Mouse (Mus musculus) E14TG2a.4 (cell line): ENCODE measurements around the gene Tomm7.
"Not testable (repeated sequence)": the region's sequence is repeated elsewhere in the genome, so short reads cannot be mapped to it uniquely, and the experiment has no call there.

Experiments
- H3K27me3 ChIP-seq: 2 replicates; pipeline ENCODE4 v1.6.1; 2014; ENCODE audit warnings: low read length, control low read depth; ENCODE audit not compliant: insufficient read depth
- H3K36me3 ChIP-seq: 2 replicates; pipeline ENCODE4 v1.6.1; 2014; ENCODE audit warnings: low read length, control low read depth; ENCODE audit not compliant: insufficient read depth
- H3K4me1 ChIP-seq: replicated peaks from 2 replicates; pipeline ENCODE4 v1.6.1; 2014; ENCODE audit warnings: low read depth, low read length, control low read depth
- H3K4me3 ChIP-seq: replicated peaks from 2 replicates; pipeline ENCODE4 v1.5.1; 2014; ENCODE audit warnings: mild to moderate bottlenecking, low read length
- H3K9me3 ChIP-seq: 2 replicates; pipeline ENCODE4 v1.6.1; 2014; ENCODE audit warnings: low read length, control low read depth
- CTCF ChIP-seq: conservative IDR thresholded peaks from 2 replicates; pipeline ENCODE4 v1.5.1; 2014; ENCODE audit warnings: low read length
- NANOG ChIP-seq: IDR thresholded peaks from 2 replicates; pipeline ENCODE4 v1.6.1; 2014; ENCODE audit warnings: borderline replicate concordance, low read length, mixed read lengths
- POU5F1 ChIP-seq: IDR thresholded peaks from 2 replicates; pipeline ENCODE4 v1.6.1; 2014; ENCODE audit warnings: low read length, borderline replicate concordance

The Tomm7 gene

DNA sequence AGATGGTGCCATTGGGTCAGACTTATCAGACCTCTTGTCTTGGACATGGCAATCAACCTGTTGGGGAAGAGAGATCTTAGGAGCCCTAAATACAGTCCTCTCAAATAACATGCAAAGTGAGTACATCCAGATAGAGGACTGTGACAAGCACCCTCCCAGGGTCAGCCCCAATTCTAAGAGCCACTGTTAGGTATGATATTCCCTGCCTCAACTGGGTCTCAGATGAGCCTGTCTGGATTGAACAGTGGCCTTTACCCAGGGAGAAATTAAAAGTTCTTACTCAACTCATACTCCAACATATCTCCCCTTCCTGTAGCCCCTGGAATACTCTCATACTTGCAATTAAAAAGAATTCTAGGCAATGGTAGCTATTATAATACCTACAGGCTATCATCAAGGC is 13.2 kb upstream of the Tomm7 start:
- H3K9me3 ChIP-seq, result no peaks in the 10 kb centered on the region
- H3K27me3 ChIP-seq, result no peaks in the 10 kb centered on the region
- TF ChIP-seq POU5F1, result no peak
- no peak for TF ChIP-seq CTCF
- TF ChIP-seq NANOG, result no peak
- peaks cover 42% of the 10 kb centered on the region for H3K4me1 ChIP-seq
- H3K4me3 ChIP-seq, result no peak overlapping the region
- H3K36me3 ChIP-seq, result peaks cover 46% of the 10 kb centered on the region

GRCm38 (mm10) chr5:23856164-23856563 is 12.2 kb upstream of the Tomm7 start:
- no peaks in the 10 kb centered on the region for H3K27me3 ChIP-seq
- H3K36me3 ChIP-seq, result peaks cover 49% of the 10 kb centered on the region
- no peak overlapping the region for H3K4me3 ChIP-seq
- no peak for TF ChIP-seq POU5F1
- TF ChIP-seq NANOG, result no peak
- TF ChIP-seq CTCF, result no peak
- no peaks in the 10 kb centered on the region for H3K9me3 ChIP-seq
- H3K4me1 ChIP-seq, result peaks cover 44% of the 10 kb centered on the region

GRCm38 (mm10) chr5:23855484-23855883 is 11.5 kb upstream of the Tomm7 start:
- TF ChIP-seq NANOG (no peak), POU5F1 (no peak), CTCF (no peak)
- Histone ChIP-seq H3K9me3 (no peaks in the 10 kb centered on the region), H3K27me3 (no peaks in the 10 kb centered on the region)

GRCm38 (mm10) chr5:23852916-23853315 is 9.0 kb upstream of the Tomm7 start:
- peaks cover 30% of the 10 kb centered on the region for H3K4me1 ChIP-seq
- H3K4me3 ChIP-seq, result peak overlapping the region; percentile 72
- peaks cover 49% of the 10 kb centered on the region for H3K36me3 ChIP-seq
- not testable (repeated sequence) for H3K9me3 ChIP-seq, H3K27me3 ChIP-seq
- TF ChIP-seq CTCF, result peak; percentile 41

More at GRCm38 (mm10) chr5:23855484-23855883, 11.5 kb upstream of the Tomm7 start:
- Histone ChIP-seq H3K4me3 (no peak overlapping the region), H3K4me1 (peaks cover 44% of the 10 kb centered on the region), H3K36me3 (peaks cover 49% of the 10 kb centered on the region)

GRCm38 (mm10) chr5:23851160-23851555 is 7.2 kb upstream of the Tomm7 start:
- H3K27me3 ChIP-seq, result not testable (repeated sequence)
- peaks cover 15% of the 10 kb centered on the region; the same call in 1 of the 2 replicates for H3K9me3 ChIP-seq

GRCm38 (mm10) chr5:23850345-23851159 is 6.6 kb upstream of the Tomm7 start:
- H3K4me1 ChIP-seq, result peaks cover 23% of the 10 kb centered on the region
- TF ChIP-seq NANOG (no peak), POU5F1 (no peak), CTCF (no peak)
- H3K9me3 ChIP-seq, result peaks cover 15% of the 10 kb centered on the region; the same call in 1 of the 2 replicates
- peaks cover 35% of the 10 kb centered on the region for H3K36me3 ChIP-seq
- no peaks in the 10 kb centered on the region for H3K27me3 ChIP-seq
- peak overlapping the region; percentile 85 for H3K4me3 ChIP-seq

More at GRCm38 (mm10) chr5:23851160-23851555, 7.2 kb upstream of the Tomm7 start:
- peak overlapping the region; percentile 85 for H3K4me3 ChIP-seq
- H3K36me3 ChIP-seq, result peaks cover 41% of the 10 kb centered on the region
- H3K4me1 ChIP-seq, result peaks cover 29% of the 10 kb centered on the region

- peaks cover 21% of the 10 kb centered on the region for H3K36me3 ChIP-seq
- no peaks in the 10 kb centered on the region for H3K27me3 ChIP-seq
- peaks cover 15% of the 10 kb centered on the region; the same call in 1 of the 2 replicates for H3K9me3 ChIP-seq
- H3K4me3 ChIP-seq, result no peak overlapping the region
- TF ChIP-seq POU5F1 (no peak), CTCF (no peak), NANOG (no peak)
- H3K4me1 ChIP-seq, result peaks cover 19% of the 10 kb centered on the region
These were observed 1.2 kb upstream of the Tomm7 start for GRCm38 (mm10) chr5:23845141-23845540.

GRCm38 (mm10) chr5:23844531-23844841 is 525 bp upstream of the Tomm7 start:
- Histone ChIP-seq H3K27me3 (no peaks in the 10 kb centered on the region), H3K36me3 (peaks cover 26% of the 10 kb centered on the region), H3K4me3 (peak overlapping the region; percentile 97), H3K9me3 (peaks cover 15% of the 10 kb centered on the region; the same call in 1 of the 2 replicates), H3K4me1 (peaks cover 21% of the 10 kb centered on the region)
- TF ChIP-seq NANOG, result no peak
- no peak for TF ChIP-seq POU5F1
- no peak for TF ChIP-seq CTCF

- Histone ChIP-seq H3K27me3 (no peaks in the 10 kb centered on the region), H3K4me3 (no peak overlapping the region), H3K36me3 (peaks cover 41% of the 10 kb centered on the region), H3K4me1 (peaks cover 37% of the 10 kb centered on the region), H3K9me3 (no peaks in the 10 kb centered on the region)
- TF ChIP-seq POU5F1, result no peak
- TF ChIP-seq NANOG, result no peak
- no peak for TF ChIP-seq CTCF
These were observed 5.8 kb downstream of the Tomm7 start for GRCm38 (mm10) chr5:23838158-23838557.

DNA sequence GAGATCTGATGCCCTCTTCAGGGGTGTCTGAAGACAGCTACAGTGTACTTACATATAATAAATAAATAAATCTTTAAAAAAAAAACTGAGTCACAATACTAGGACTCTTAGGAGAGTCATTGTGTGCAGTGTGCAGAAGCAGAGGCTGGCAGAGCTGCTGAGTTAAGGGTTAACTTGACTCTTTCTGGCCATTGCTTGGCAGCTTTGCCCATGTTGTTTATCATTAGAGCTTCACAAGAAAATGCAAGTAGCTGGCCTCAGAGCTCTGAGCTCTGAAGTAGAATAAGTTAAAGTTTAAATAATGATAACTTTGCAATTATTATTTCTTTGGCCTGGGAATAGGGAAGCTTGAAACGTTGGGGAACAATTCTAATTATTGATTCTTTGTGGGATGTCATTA is 8.3 kb downstream of the Tomm7 start:
- Histone ChIP-seq H3K36me3 (peaks cover 25% of the 10 kb centered on the region), H3K4me1 (peaks cover 19% of the 10 kb centered on the region)
- not testable (repeated sequence) for H3K27me3 ChIP-seq, H3K4me3 ChIP-seq, H3K9me3 ChIP-seq
